Mouse (Mus musculus): ENCODE measurements around the gene F930015N05Rik.
A peak's percentile ranks its signal among the peaks of the same experiment; 100 is the strongest.

The F930015N05Rik gene

GRCm38 (mm10) chr11:64436412-64436727, at the start of gene F930015N05Rik:
TSS of gene F930015N05Rik (minus strand) at chr11:64436653.
- DNase-seq (ENCODE audit: inconsistent ontology term) = no peak

GRCm38 (mm10) chr11:64481445-64481844, 45.0 kb upstream of the F930015N05Rik start:
- DNase-seq (ENCODE audit: inconsistent ontology term) = no peak

GRCm38 (mm10) chr11:64473679-64474078, 37.2 kb upstream of the F930015N05Rik start:
- no peak for DNase-seq (ENCODE audit: inconsistent ontology term)

- DNase-seq (ENCODE audit: inconsistent ontology term) = no peak
Observed at GRCm38 (mm10) chr11:64470689-64471088, 34.2 kb upstream of the F930015N05Rik start.

- peak; percentile 82 for DNase-seq (ENCODE audit: inconsistent ontology term)
Observed at GRCm38 (mm10) chr11:64468737-64469136, 32.3 kb upstream of the F930015N05Rik start.

- DNase-seq (ENCODE audit: inconsistent ontology term) = no peak
Observed at GRCm38 (mm10) chr11:64461746-64462145, 25.3 kb upstream of the F930015N05Rik start.

GRCm38 (mm10) chr11:64448586-64449315, 12.3 kb upstream of the F930015N05Rik start:
- no peak for DNase-seq (ENCODE audit: inconsistent ontology term)

- no peak for DNase-seq (ENCODE audit: inconsistent ontology term)
Observed at GRCm38 (mm10) chr11:64445227-64445626, 8.8 kb upstream of the F930015N05Rik start.

GRCm38 (mm10) chr11:64442701-64443100, 6.2 kb upstream of the F930015N05Rik start:
- no peak for DNase-seq (ENCODE audit: inconsistent ontology term)

- peak; percentile 46 for DNase-seq (ENCODE audit: inconsistent ontology term)
Observed at GRCm38 (mm10) chr11:64442119-64442518, 5.7 kb upstream of the F930015N05Rik start.

- DNase-seq (ENCODE audit: inconsistent ontology term) = no peak
Observed at GRCm38 (mm10) chr11:64438909-64439308, 2.5 kb upstream of the F930015N05Rik start.

GRCm38 (mm10) chr11:64437721-64438120, 1.3 kb upstream of the F930015N05Rik start:
- no peak for DNase-seq (ENCODE audit: inconsistent ontology term)

- no peak for DNase-seq (ENCODE audit: inconsistent ontology term)
Observed at GRCm38 (mm10) chr11:64436791-64437298, 392 bp upstream of the F930015N05Rik start.

GRCm38 (mm10) chr11:64435546-64436411, 674 bp downstream of the F930015N05Rik start:
- peak; percentile 63 for DNase-seq (ENCODE audit: inconsistent ontology term)

GRCm38 (mm10) chr11:64434611-64435545, 1.6 kb downstream of the F930015N05Rik start, which contains the start of gene Hs3st3a1:
TSS of gene Hs3st3a1 (plus strand) at chr11:64435332.
- DNase-seq (ENCODE audit: inconsistent ontology term) = peak; percentile 73

- no peak for DNase-seq (ENCODE audit: inconsistent ontology term)
Observed at GRCm38 (mm10) chr11:64418969-64419368, 17.5 kb downstream of the F930015N05Rik start.

GRCm38 (mm10) chr11:64400534-64401093, 35.8 kb downstream of the F930015N05Rik start:
- no peak for DNase-seq (ENCODE audit: inconsistent ontology term)

GRCm38 (mm10) chr11:64397612-64398011, 38.8 kb downstream of the F930015N05Rik start:
- DNase-seq (ENCODE audit: inconsistent ontology term) = no peak

- no peak for DNase-seq (ENCODE audit: inconsistent ontology term)
Observed at GRCm38 (mm10) chr11:64396949-64397348, 39.5 kb downstream of the F930015N05Rik start.

- DNase-seq (ENCODE audit: inconsistent ontology term) = peak; percentile 25
Observed at GRCm38 (mm10) chr11:64396331-64396881, 40.0 kb downstream of the F930015N05Rik start.

- DNase-seq (ENCODE audit: inconsistent ontology term) = no peak
Observed at GRCm38 (mm10) chr11:64386333-64386732, 50.1 kb downstream of the F930015N05Rik start.
